Mouse (Mus musculus) spleen, postnatal 10 days (tissue): ENCODE measurements around the gene Ccm2l.
A peak's percentile ranks its signal among the peaks of the same experiment; 100 is the strongest.

Experiments
- DNase-seq, 2 experiments: peaks; one replicate each; pipeline ENCODE4 v3.0.0; 2021 to 2022; ENCODE audit warnings: low spot score in 2 of 2

Ccm2l gene

DNA sequence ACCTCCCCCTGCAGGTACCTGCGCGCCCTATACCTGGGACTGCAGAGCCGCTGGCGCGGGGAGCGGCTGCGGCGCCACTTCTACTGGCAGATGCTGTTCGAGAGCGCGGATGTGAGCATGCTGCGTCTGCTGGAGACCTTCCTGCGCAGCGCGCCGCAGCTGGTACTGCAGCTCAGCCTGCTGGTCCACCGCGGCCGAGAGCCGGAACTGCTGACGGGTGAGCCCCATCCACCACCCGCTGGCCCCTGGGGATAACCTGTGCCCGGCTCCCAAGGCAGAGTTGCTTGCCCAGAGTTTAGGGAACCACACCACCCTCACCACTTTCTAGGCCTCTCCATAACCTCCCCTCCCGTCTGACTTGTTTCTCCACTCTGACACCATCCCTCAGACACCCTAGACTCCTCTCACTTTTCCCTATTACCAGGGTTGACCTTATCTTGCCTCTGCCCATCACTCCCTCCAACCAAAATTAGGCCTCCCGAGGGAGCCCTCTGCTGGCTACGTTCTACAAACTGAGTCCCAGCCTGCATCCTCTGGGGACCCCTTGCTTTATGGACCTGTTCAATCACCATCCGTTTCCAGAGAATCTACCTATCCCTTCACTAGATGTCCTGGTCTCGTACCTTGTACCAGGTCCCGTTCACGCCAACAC is 12.9 kb upstream of the Ccm2l start:
- peak in 1 of 2 experiments; percentile 35 for DNase-seq

DNA sequence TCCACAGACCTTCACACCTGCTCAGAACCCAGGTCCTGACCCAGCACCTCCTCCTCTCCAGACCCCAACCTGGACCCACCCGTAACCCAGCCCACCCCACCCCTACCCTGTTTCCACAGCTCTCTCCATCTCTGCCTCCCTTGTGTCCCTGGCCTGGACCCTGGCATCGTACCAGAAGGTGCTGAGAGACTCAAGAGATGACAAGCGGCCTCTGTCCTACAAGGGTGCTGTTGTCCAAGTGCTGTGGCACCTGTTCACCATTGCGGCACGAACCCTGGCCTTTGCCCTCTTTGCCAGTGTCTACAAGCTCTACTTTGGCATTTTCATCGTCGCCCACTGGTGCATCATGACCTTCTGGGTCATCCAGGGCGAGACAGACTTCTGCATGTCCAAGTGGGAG is 11.9 kb upstream of the Ccm2l start:
- no peak for DNase-seq

DNA sequence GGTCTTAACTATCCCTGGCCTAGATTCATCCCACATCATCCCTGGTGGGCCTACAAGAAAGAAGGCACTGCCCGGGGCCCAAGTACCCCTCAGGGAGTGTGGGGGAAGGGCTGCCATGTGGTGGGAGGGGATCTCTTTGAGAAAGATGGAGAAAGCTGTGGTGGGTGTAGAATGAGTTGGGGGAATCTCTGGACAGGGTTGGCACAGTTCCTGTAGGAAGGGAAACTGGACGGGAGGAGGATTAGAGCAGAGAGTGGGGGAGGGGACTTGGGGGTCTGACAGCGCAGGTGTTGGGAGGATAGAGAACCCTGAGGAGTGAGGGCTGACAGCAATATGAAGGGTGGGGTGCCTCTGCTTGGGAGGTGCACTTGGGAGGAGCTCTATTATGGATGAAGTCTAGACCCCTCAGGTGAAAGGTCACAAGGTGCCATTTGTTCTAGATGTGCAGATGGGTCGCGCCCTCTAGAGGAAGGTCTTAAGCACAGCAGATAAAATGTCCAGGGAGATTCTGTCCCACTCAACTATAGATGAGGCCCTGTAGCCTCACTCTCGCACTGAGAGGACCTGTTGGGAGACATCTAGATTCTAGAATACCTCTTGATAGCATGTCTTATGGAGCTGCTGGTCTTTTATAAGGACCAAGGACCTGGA is 10.4 kb upstream of the Ccm2l start:
- DNase-seq, result no peak

DNA sequence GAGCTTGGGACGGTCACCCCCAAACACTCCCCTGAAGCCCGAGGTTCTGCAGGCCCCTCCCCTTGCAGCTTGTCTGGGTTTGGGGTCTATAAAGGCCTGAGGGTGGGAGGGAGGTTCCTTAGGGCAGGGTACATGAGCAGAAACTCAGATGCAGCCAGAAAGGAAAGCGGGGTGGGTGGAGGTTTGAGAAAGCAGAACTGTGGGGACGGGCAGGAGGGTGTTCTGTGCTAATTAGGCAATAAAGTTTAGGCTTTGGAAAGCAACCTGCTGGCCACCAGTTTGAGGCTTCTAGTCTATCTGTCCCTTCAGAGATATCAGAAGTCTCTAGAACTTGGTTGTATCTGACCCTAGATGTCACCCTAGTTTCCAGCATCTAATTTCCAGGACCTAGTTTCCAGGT is 7.4 kb upstream of the Ccm2l start:
- DNase-seq, result no peak

DNA sequence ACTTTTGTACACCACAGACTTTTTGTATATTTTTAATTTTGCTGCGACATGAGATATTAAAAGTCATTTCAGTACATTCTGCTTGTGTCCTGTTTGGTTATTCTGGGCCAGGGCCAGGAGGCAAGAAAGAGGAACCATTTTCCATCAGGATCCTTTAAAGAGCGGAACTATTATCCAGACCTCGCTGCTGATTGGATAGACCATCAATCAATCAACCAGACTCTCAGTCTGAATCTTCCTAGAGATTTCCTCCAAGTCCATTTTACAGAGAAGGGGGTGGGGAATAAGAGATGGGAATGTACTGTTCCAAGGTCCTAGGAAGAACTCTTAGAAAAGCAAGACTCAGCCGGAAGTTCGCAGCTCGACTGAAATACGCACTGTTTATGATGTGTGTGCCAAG is 5.5 kb upstream of the Ccm2l start:
- DNase-seq, result no peak

DNA sequence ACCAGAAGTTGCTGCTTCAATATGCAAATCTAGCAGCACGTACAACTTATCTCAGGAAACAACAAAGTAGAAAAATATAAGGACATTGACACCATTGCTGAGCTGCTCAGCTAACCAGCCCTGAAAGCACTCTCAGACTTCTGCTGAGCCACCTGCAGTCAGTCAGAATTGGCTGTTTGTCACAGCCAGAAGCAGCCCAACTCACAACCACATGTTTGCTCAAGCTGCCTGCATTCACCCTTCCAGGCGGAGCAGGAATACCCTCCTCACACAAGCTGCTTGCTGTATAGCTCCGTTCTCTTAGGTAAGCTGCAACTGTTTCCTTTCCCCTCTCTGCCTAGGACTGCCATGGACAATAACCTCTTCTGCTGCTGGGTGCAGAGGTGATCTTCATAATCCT is 2.4 kb upstream of the Ccm2l start:
- no peak for DNase-seq

DNA sequence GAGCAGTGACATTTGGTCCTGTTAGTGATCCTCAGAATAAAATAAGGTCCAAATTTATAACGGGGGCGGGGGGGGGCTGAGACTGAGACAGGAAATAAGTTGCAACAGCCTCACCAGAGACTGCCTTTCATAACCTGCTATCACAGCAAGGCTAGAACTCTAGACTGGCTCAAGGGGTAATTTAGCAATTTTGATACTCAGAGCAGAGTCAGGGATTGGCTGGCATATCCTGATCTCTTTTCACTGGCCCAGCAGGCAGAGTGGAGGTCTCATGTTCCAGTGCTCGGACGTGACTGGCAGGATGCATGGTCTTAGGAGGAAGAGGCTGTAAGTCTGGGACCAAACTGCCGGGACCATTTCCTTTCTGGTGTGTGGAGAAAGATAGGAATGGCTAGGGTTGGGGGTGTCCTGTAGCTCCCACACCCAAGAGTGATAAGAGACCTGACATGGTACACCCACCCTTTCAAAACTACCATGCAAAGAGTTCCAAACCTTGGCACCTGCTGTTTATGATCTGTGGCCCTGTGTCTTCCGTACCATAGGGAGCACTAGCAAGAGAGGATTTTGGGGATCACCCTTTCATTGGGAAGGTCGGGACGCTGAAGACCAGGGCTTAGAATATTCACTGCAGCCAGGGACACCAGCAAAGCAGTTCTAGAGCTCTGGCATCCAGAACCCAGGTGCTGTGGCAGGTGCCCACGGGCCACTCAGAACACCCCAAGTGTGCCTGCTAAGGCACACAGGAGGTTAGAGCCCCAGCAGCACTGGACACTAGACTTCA is 1.4 kb upstream of the Ccm2l start:
- no peak for DNase-seq

DNA sequence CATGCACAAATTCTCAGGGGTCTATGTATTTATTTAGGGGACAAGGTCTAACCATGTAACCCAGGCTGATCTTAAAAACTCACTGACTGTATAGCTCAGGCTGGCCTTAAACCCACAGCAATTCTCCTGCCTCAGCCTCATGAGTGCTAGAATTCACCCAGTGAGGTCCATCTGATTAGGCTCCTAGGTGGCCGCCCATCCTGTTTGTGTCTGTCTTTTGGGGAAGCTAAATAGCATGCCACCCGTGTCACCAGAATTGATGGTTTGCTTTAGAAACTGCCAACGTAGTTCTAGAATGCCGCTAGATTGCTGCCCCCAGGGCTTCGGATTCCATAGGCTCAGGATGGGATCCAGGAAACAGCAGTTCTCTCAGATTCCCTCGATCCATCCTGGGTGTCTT is 1.2 kb downstream of the Ccm2l start:
- DNase-seq, result no peak

DNA sequence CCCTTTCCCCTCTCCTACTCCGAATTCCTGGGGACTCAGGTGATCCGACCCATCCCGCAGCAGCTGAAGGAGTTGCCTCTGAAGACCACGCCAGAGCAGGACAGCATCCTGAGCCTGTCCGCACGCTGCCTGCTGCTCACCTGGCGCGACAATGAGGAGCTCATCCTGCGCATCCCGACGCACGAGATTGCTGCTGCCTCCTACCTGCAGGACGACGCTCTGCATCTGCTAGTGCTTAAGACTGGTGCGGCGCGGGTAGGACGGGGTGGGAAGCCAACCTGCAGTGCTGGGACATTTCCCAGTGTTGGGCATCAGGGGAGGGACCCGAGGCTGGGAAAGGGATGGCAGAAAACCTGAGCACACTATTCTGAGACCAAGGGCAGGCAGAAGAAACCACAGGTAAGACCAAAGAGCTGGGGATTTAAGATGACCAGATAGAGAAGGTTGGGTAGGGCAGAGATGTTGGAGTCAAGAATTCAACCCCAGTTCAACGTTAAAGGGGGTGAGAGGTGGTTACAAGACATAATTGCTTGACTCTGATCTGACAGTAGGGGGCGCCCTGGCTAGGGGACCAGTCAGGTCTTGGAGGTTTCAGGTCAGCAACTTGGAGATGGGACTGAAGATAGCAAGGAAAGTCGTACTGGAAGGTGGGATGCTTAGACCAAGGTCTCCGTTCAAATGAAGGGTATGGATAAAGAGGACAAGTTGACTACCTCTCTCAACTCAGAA is 5.2 kb downstream of the Ccm2l start:
- peak in 1 of 2 experiments; percentile 58 for DNase-seq

DNA sequence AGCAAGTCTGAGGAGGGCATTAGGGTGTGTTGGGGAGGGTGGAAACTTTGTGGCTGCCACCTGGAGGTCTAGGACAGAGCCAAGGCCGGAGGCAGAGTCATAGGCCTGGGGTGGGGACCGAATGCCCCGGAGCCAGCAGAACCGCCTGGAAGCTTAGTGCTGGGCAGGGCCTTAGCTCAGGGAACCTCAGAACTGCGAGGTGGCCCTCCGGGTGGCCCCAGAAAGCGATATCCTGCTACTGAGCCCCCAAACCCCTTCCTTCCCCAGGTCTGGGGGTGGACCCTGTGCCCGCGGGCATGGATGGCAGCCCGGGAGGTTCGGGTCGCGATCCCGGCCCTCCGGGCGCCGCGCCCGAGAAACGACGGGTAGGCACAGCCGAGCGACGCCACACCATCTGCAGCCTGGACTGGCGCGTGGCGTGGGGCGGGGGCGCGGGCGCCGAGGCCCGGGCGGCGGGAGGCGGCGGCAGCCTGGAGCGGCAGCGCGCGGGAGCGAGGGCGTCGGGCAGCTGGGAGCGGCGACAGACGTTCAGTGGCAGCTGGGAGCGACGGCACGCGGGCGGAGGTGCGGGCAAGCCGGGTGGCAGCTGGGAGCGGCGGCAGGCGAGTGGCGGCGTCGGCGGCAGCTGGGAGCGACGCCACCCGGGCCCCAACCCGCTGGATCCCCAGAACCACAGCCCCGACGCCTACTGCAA is 5.9 kb downstream of the Ccm2l start:
- no peak for DNase-seq

DNA sequence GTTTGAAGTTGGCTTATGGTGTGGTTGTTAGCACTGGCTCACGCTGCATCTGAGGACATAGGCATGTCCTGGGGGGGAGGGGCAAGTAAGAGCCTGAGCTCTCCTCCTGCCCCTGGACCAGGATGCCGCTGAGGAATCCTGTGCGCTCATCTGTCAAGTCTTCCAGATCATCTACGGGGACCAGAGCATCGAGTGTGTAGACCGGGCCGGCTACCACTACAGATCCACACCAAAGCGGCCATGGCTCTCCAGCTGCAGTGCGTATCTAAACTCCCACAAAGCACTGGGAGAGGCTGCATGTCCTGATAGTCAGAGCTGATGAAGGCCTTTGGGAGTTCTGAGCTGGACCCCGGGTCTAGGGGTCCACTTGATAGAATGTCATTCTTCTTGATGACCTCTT is 8.9 kb downstream of the Ccm2l start:
- DNase-seq, result no peak

DNA sequence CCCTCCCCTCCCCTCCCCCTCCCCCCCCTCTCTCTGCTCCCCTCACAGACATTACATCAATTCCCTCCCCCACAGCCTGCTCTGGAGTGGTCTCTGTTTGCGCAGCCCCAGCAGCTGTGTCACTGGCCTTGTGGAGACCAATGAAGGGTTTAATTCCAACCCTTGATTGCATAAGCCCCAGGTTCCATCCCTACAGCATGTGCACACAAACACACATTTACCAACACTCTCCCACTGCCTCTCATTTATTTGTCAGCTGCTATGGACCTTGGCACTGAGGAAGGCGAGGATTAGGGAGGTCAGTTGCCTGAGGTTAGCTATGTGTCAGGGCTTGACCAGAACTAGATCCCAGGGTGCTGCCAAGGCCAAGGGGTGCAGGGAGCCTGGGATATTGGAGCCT is 10.2 kb downstream of the Ccm2l start:
- DNase-seq, result no peak

DNA sequence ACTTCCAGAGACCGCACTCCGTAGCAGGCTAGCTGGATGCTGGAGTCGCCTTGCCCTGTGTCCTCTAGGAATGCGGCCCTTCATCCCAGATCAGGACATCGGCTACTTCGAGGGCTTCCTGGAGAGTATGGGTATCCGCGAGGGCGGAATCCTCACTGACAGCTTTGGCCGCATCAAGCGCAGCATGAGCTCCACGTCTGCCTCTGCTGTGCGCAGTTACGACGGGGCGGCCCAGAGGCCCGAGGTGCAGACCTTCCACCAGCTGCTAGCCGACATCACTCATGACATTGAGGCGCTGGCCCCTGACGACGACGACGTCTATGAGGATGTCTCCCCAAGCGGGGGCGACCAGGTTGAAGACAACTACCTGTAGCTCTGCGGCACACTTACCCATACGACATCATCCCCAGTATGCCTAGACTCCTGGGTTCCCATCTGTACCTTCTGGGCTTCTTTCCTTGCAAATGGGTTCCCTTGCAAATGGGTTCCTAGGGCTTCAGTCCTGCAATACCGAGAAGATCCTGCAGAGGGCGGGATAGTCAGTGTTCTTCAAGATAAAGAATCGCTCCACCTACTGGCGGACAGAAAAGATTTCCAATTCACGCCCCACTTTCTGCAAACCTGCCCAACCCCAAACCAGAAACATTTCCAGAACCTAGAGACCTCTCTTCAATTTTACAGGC is 15.2 kb downstream of the Ccm2l start:
- DNase-seq, result peak; percentile 64 to 85

DNA sequence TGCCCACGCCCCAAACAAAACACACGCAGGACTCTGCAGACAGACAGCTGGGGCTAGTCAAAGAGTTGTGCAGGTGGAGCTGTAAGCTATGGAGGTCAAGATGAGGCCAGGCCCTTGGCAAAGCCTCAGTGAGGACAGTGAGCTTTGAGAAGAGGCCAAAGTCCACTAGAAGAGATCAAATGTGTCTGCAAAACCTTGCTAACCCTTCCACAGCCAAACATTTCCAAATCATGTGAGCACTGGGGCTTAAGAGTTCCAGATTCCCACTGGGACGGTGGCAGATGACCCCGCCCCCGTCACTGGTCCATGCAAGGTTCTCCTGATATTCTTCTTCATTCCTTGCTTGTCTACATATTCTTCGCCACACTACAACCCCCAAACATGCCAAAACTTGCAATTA is 16.1 kb downstream of the Ccm2l start:
- DNase-seq, result no peak

DNA sequence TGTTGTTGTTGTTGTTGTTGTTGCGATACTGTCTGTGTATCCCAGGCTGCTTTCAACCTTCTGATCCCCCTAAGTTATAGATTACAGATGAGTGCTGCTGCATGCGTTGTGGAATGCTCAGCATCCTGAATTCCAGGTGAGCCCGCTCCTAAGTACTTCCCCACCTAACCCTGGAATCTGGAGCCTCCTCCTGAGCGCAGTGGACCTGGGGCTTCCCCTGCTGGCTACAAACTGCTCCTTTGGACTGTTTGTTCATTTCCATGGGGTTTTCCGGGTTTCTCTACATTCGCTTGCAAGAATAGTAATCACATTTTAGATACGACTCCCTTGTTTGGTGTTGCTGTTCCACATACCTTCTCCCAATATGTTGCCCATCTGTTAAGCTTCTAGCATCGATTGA is 17.5 kb downstream of the Ccm2l start:
- DNase-seq, result no peak

DNA sequence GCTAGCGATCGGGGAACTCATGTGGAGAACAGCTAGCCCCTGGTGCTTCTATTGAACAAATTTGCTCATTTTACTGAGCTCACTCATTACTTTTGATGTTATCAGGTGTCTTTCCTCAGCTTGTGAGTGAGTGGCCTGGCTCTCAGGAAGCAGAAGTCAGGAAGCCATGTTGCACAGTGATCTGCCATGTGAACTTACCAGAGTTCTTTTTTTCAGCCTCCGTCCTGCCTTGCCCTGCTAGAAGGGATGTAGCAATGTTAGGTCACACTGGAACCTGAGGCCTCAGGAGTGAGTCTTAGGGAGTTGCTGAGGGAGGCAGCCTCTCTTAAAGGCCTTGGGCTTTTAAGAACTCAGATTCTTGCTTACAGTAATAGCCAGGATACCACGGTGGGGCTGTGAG is 18.1 kb downstream of the Ccm2l start:
- DNase-seq, result no peak

DNA sequence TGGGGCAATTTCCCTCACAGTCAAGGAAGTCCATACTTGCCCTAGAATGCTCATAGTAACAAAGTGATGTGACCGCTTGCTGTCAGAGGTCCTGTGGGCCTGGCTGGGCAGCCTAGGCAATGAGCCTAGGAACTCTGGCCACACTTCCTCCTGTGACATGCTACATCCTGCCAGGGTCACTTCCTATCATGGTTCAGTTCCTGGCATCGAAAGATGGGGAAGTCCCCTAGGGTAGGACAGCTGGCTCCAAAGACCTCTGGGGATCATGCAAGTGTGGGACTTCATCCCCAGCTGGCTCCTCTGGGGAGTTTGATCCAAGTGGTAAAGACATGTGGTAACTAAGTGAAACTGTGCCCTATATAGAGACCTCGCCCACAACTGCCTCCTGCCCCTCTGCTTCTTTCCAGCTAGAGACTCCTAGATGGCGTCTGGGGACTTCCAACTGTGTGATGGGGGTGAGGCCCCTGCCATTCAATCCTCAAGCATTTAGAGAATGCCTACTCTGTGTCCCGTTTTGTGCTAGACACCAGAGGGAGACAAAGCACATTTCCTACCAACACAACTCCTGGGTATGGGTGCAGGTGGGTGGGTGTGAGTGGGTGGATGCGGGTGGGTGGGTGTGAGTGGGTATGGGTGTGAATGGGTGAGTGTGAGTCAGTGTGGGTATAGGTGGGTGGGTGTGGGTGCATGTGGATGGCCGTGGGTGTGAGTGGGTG is 18.7 kb downstream of the Ccm2l start:
- DNase-seq, result peak in 1 of 2 experiments; percentile 53

DNA sequence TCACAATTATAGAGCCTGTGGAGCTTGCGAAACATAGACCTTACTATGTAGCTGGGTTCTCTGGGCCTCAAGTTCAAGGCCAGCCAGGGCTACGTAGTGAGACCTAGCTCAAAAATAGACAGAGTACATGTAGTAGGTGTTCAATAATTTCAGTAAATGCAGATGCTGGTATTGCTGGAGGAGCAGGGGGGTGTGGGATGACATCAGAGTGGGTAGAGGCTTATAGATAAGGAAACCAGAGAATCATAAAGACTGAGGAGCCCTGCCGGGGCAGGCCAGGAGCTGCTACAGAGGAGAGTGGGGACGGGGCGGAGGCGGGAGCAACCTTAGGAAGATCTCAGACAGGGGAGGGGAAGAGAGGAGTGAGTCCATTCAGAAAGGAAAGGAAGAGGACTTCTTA is 19.8 kb downstream of the Ccm2l start:
- DNase-seq, result no peak

DNA sequence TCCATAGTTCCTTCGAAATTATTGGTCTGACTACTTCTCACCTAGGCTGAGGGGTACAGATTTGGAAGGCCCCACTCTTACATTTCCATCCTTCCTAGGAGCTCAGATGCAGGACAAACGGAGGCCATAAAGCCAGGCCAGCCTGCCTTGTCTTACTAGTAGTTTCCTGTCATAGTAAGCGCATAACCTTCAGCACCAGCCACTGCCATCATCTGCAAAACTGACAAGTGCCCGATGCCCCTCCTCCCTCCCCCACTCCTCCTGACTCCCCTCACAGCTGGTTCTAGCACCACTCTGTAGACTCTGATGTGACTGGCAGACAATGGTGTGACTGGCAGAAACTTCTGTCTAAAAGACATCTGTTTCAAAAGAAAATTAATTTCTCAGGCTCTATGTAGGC is 20.4 kb downstream of the Ccm2l start:
- no peak for DNase-seq

DNA sequence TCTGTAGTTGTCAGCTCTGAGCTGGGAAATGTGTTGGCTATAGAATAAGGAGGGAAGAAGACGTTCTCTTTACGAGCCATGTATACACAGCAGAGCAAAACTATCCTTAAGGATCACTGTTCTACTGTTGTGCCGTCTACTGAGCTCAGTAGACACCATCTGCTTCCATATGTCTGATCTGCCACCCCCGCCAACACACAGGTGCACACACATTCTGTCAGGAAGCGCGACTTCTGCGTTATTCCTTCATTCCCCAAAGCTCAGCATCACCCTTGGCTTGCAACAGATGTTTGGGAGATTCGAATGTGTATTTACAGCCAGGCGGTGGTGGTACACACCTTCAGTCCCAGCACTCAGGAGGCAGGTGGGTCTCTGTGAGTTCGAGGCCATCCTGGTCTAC is 21.3 kb downstream of the Ccm2l start:
- no peak for DNase-seq

DNA sequence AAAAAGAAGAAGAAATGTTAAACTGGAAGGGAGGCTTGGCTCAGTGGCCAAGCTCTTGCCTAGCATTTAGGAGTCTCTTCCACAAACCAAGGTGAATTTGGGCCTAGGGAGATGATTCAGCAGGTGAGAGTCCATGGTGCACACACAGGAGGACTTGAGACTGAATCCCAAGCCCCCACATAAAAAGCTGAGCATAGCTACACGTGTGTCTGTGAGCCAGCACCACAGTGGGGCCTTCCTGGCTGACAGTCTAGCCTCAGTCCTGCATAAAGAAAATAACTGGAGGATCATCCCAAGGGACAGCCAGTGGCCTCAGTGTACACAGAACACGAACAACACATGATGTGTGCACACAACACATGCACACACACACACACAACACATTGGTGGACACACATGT is 23.6 kb downstream of the Ccm2l start:
- DNase-seq, result no peak
